Mouse (Mus musculus) kidney, postnatal 4 days (tissue): ENCODE data around the gene Tmem235.

Source experiments
- DNase-seq, 2 experiments: peaks; one replicate each; pipeline ENCODE4 v3.0.0; 2021; ENCODE audit warnings: mixed read lengths in 2 of 2

Tmem235 gene

GRCm38 (mm10) chr11:117892199-117892598 lies 31.6 kb downstream of the Tmem235 start:
- peak; percentile 45 to 48 for DNase-seq

- no peak for DNase-seq
Measured at GRCm38 (mm10) chr11:117894676-117895075, 34.1 kb downstream of the Tmem235 start.

DNA sequence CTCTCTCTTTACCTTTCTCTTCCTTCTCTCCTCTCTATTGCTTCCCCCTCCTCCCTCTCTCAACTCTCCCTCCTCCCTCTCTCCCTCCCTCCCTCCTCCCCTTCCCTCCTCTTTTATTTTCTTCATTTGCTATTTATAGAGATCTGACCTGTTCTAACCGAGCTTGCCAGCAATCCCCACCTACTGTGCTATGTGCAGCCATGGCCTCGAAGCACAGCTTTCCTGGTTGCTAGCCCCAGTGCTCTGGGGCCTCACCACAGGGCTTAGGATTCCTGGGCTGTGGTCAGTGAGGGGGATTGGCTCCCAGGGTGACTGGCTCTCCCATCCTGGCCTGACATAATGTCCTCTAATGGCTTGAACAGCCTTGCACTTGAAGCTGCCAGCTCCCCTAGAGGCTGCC lies 36.0 kb downstream of the Tmem235 start:
- no peak for DNase-seq

GRCm38 (mm10) chr11:117902282-117902681 lies 41.7 kb downstream of the Tmem235 start:
- DNase-seq = no peak

- no peak for DNase-seq
Measured at GRCm38 (mm10) chr11:117904442-117904841, 43.9 kb downstream of the Tmem235 start.

GRCm38 (mm10) chr11:117909337-117909736 lies 48.8 kb downstream of the Tmem235 start:
- DNase-seq = no peak

DNA sequence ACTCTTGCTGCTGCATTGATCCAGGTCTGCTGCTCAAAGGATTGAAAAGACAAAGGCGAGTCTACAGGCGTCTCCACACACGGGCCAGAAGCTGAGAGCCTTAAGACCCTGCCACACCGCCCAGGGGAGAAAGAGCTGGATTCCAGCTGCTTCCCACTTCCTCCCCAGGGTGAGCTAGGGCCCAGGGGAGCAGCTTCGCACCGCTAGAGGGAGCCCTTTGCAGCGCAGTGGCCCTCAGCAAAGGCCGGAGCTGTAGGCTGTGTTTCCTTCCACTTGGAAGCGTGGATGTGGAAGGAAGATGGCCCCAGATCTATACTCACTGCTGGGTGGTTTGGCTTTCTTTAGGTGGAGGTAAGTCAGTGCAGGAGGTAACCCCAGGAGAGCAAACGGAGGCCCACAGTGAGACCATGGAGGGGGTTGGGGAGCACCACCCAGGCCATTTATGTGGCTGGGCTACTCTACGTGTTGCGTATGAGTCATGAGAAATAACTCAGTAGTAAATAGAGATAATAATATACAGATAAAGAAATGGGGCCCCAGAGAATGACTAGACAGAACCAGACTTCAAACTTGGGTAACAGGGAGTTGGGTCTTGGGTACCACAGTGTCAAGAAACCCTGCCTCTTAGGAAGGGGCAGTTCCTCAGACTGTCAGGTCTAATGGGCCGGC lies 52.3 kb downstream of the Tmem235 start:
- DNase-seq = peak; percentile 90 to 92

DNA sequence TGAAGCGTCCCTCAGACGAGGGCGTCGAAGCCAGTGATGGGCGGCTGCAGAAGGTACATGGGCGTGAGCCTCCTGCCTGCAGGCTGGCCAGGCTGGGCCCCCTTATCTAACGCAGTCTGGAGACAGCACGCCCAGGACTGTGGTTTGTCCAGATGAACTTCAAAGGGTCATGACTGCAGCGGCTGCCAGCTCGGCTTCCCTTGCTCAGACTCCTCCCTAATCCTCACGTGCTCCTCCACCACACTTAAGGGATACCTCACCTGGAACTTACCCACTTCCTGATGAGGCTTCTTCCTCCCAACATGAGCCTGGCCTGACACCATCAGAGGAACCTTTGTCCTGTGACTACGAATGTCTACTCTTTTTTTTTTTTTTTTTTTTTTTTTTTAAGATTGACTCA lies 54.0 kb downstream of the Tmem235 start:
- DNase-seq = no peak
